Mouse (Mus musculus): ENCODE results near the gene Grid1. TPM values are rescaled to one million over a fixed set of nuclear protein-coding genes. Genes with fewer than 3 reads are reported as not detected.

Grid1 gene
- polyA plus RNA-seq, 2 experiments, result 0.04 TPM; not detected in 1

- ATAC-seq (ENCODE audit: insufficient read depth), result no peak
- TF ChIP-seq EP300 (IDR thresholded peaks at IDR 0.05; ENCODE audit: low read depth) (no peak), CTCF (IDR thresholded peaks at IDR 0.05; ENCODE audit: low read depth) (no peak)
These were observed 430.5 kb downstream of the Grid1 start for GRCm38 (mm10) chr14:35250412-35250811.

GRCm38 (mm10) chr14:35254477-35254876, 434.6 kb downstream of the Grid1 start:
- H3K27ac ChIP-seq, result no peak overlapping the region
- ATAC-seq (ENCODE audit: insufficient read depth) (no peak), DNase-seq (ENCODE audit: low read depth in 3 of 3, low spot score in 3 of 3) (no peak)
- no peak for TF ChIP-seq EP300 (IDR thresholded peaks at IDR 0.05; ENCODE audit: low read depth)
- TF ChIP-seq CTCF (IDR thresholded peaks at IDR 0.05; ENCODE audit: low read depth), result no peak
- no peak overlapping the region for H3K4me2 ChIP-seq (ENCODE audit: low read depth)
- no peaks in the 10 kb centered on the region for H3K4me1 ChIP-seq (replicated peaks; ENCODE audit: control insufficient read depth in 2 of 2, insufficient read depth in 2 of 2, low read length in 1 of 2)
- H3K27me3 ChIP-seq (ENCODE audit: control insufficient read depth, insufficient read depth, low read length), result no peaks in the 10 kb centered on the region
- WGBS (ENCODE audit: insufficient replicate concordance), result 47% methylated on average over 2 of the region's 2 CpGs
- H3K9me3 ChIP-seq (ENCODE audit: control insufficient read depth, low read length), result no peaks in the 10 kb centered on the region
- H3K4me3 ChIP-seq (ENCODE audit: insufficient read depth in 1 of 2, low read depth in 2 of 2, low read length in 2 of 2), result no peak overlapping the region
- no peak overlapping the region for H3K9ac ChIP-seq (replicated peaks)
- no peaks in the 10 kb centered on the region for H3K36me3 ChIP-seq (replicated peaks; ENCODE audit: control insufficient read depth, insufficient read depth, low read depth)

More at GRCm38 (mm10) chr14:35250412-35250811, 430.5 kb downstream of the Grid1 start:
- Histone ChIP-seq H3K27ac (no peak overlapping the region), H3K36me3 (replicated peaks; ENCODE audit: control insufficient read depth, insufficient read depth, low read depth) (no peaks in the 10 kb centered on the region), H3K27me3 (ENCODE audit: control insufficient read depth, insufficient read depth, low read length) (no peaks in the 10 kb centered on the region), H3K9ac (replicated peaks) (no peak overlapping the region), H3K4me2 (ENCODE audit: low read depth) (no peak overlapping the region), H3K4me3 (ENCODE audit: insufficient read depth in 1 of 2, low read depth in 2 of 2, low read length in 2 of 2) (no peak overlapping the region), H3K4me1 (replicated peaks; ENCODE audit: control insufficient read depth in 2 of 2, insufficient read depth in 2 of 2, low read length in 1 of 2) (no peaks in the 10 kb centered on the region), H3K9me3 (ENCODE audit: control insufficient read depth, low read length) (no peaks in the 10 kb centered on the region)
- 74% methylated on average over 4 of the region's 4 CpGs for WGBS (ENCODE audit: insufficient replicate concordance)
- DNase-seq (ENCODE audit: low read depth in 3 of 3, low spot score in 3 of 3), result no peak

- no peak overlapping the region for H3K27ac ChIP-seq
- 74% methylated on average over 4 of the region's 4 CpGs for WGBS (ENCODE audit: insufficient replicate concordance)
- no peak for TF ChIP-seq CTCF (IDR thresholded peaks at IDR 0.05; ENCODE audit: low read depth)
- TF ChIP-seq EP300 (IDR thresholded peaks at IDR 0.05; ENCODE audit: low read depth), result no peak
- ATAC-seq (ENCODE audit: insufficient read depth), result no peak
- no peak overlapping the region for H3K4me2 ChIP-seq (ENCODE audit: low read depth)
- H3K4me1 ChIP-seq (replicated peaks; ENCODE audit: control insufficient read depth in 2 of 2, insufficient read depth in 2 of 2, low read length in 1 of 2), result no peaks in the 10 kb centered on the region
- DNase-seq (ENCODE audit: low read depth in 3 of 3, low spot score in 3 of 3), result no peak
- no peaks in the 10 kb centered on the region for H3K36me3 ChIP-seq (replicated peaks; ENCODE audit: control insufficient read depth, insufficient read depth, low read depth)
- H3K9ac ChIP-seq (replicated peaks), result no peak overlapping the region
- no peaks in the 10 kb centered on the region for H3K27me3 ChIP-seq (ENCODE audit: control insufficient read depth, insufficient read depth, low read length)
- H3K9me3 ChIP-seq (ENCODE audit: control insufficient read depth, low read length), result no peaks in the 10 kb centered on the region
- no peak overlapping the region for H3K4me3 ChIP-seq (ENCODE audit: insufficient read depth in 1 of 2, low read depth in 2 of 2, low read length in 2 of 2)
These were observed 450.4 kb downstream of the Grid1 start for GRCm38 (mm10) chr14:35270260-35270659.

GRCm38 (mm10) chr14:35309201-35309600, 489.3 kb downstream of the Grid1 start:
- H3K9ac ChIP-seq (replicated peaks), result no peak overlapping the region
- H3K4me1 ChIP-seq (replicated peaks; ENCODE audit: control insufficient read depth in 2 of 2, insufficient read depth in 2 of 2, low read length in 1 of 2), result peaks cover 0 to 2% of the 10 kb centered on the region in 2 experiments; a peak in 1 of 4 replicates
- no peak for ATAC-seq (ENCODE audit: insufficient read depth)
- no peak overlapping the region for H3K4me2 ChIP-seq (ENCODE audit: low read depth)
- H3K9me3 ChIP-seq (ENCODE audit: control insufficient read depth, low read length), result no peaks in the 10 kb centered on the region
- no peak for DNase-seq (ENCODE audit: low read depth in 3 of 3, low spot score in 3 of 3)
- no peaks in the 10 kb centered on the region for H3K36me3 ChIP-seq (replicated peaks; ENCODE audit: control insufficient read depth, insufficient read depth, low read depth)
- TF ChIP-seq EP300 (IDR thresholded peaks at IDR 0.05; ENCODE audit: low read depth) (no peak), CTCF (IDR thresholded peaks at IDR 0.05; ENCODE audit: low read depth) (no peak)
- H3K27me3 ChIP-seq (ENCODE audit: control insufficient read depth, insufficient read depth, low read length), result no peaks in the 10 kb centered on the region
- 71% methylated on average over 7 of the region's 7 CpGs for WGBS (ENCODE audit: insufficient replicate concordance)
- H3K4me3 ChIP-seq (ENCODE audit: insufficient read depth in 1 of 2, low read depth in 2 of 2, low read length in 2 of 2), result no peak overlapping the region
- no peak overlapping the region for H3K27ac ChIP-seq

- TF ChIP-seq EP300 (IDR thresholded peaks at IDR 0.05; ENCODE audit: low read depth) (no peak), CTCF (IDR thresholded peaks at IDR 0.05; ENCODE audit: low read depth) (no peak)
- H3K4me3 ChIP-seq (ENCODE audit: insufficient read depth in 1 of 2, low read depth in 2 of 2, low read length in 2 of 2), result no peak overlapping the region
- WGBS (ENCODE audit: insufficient replicate concordance), result 47% methylated on average over 5 of the region's 5 CpGs
- ATAC-seq (ENCODE audit: insufficient read depth) (no peak), DNase-seq (ENCODE audit: low read depth in 3 of 3, low spot score in 3 of 3) (no peak)
- H3K36me3 ChIP-seq (replicated peaks; ENCODE audit: control insufficient read depth, insufficient read depth, low read depth), result no peaks in the 10 kb centered on the region
- no peaks in the 10 kb centered on the region for H3K27me3 ChIP-seq (ENCODE audit: control insufficient read depth, insufficient read depth, low read length)
- peaks cover 0 to 2% of the 10 kb centered on the region in 2 experiments; a peak in 1 of 4 replicates for H3K4me1 ChIP-seq (replicated peaks; ENCODE audit: control insufficient read depth in 2 of 2, insufficient read depth in 2 of 2, low read length in 1 of 2)
- H3K27ac ChIP-seq, result no peak overlapping the region
- no peak overlapping the region for H3K4me2 ChIP-seq (ENCODE audit: low read depth)
- H3K9me3 ChIP-seq (ENCODE audit: control insufficient read depth, low read length), result no peaks in the 10 kb centered on the region
- no peak overlapping the region for H3K9ac ChIP-seq (replicated peaks)
These were observed 493.7 kb downstream of the Grid1 start for GRCm38 (mm10) chr14:35313380-35314299.
